Mouse (Mus musculus): ENCODE results near the gene Ctdspl. TPM values are rescaled to one million over a fixed set of nuclear protein-coding genes. Genes with fewer than 3 reads are reported as not detected.

Gene Ctdspl
- total RNA-seq, 2 experiments from 2014 or later, result 31.9 to 38.7 TPM

- intact Hi-C loops (cut with DNase I), result no loop called here
- DNase-seq (ENCODE audit: low spot score in 2 of 2), result no peak
Observed at GRCm38 (mm10) chr9:119073184-119073895, 147.1 kb downstream of the Ctdspl start.

GRCm38 (mm10) chr9:119075685-119076084, 149.4 kb downstream of the Ctdspl start:
- intact Hi-C loops (cut with DNase I), result no loop called here
- no peak for DNase-seq (ENCODE audit: low spot score in 2 of 2)

GRCm38 (mm10) chr9:119080040-119080675, 153.9 kb downstream of the Ctdspl start:
- no peak for DNase-seq (ENCODE audit: low spot score in 2 of 2)
- intact Hi-C loops (cut with DNase I), result no loop called here

GRCm38 (mm10) chr9:119082039-119082438, 155.8 kb downstream of the Ctdspl start:
- DNase-seq (ENCODE audit: low spot score in 2 of 2), result no peak
- intact Hi-C loops (cut with DNase I), result no loop called here

GRCm38 (mm10) chr9:119082656-119083430, 156.6 kb downstream of the Ctdspl start:
- no peak for DNase-seq (ENCODE audit: low spot score in 2 of 2)
- intact Hi-C loops (cut with DNase I), result no loop called here

GRCm38 (mm10) chr9:119083966-119084365, 157.7 kb downstream of the Ctdspl start:
- intact Hi-C loops (cut with DNase I), result no loop called here
- no peak for DNase-seq (ENCODE audit: low spot score in 2 of 2)

- no peak for DNase-seq (ENCODE audit: low spot score in 2 of 2)
Observed at GRCm38 (mm10) chr9:119086451-119086850, 160.2 kb downstream of the Ctdspl start.

GRCm38 (mm10) chr9:119087309-119087708, 161.1 kb downstream of the Ctdspl start:
- intact Hi-C loops (cut with DNase I), result no loop called here
- DNase-seq (ENCODE audit: low spot score in 2 of 2), result no peak

More at GRCm38 (mm10) chr9:119086451-119086850, 160.2 kb downstream of the Ctdspl start:
- intact Hi-C loops (cut with DNase I), result no loop called here

GRCm38 (mm10) chr9:119088148-119088801, 162.0 kb downstream of the Ctdspl start:
- intact Hi-C loops (cut with DNase I), result no loop called here
- peak; percentile 66 to 79 for DNase-seq (ENCODE audit: low spot score in 2 of 2)

- no peak for DNase-seq (ENCODE audit: low spot score in 2 of 2)
- intact Hi-C loops (cut with DNase I), result no loop called here
Observed at GRCm38 (mm10) chr9:119089437-119089836, 163.2 kb downstream of the Ctdspl start.

- intact Hi-C loops (cut with DNase I), result no loop called here
- no peak for DNase-seq (ENCODE audit: low spot score in 2 of 2)
Observed at GRCm38 (mm10) chr9:119090462-119090861, 164.2 kb downstream of the Ctdspl start.

GRCm38 (mm10) chr9:119091581-119092310, 165.5 kb downstream of the Ctdspl start:
- intact Hi-C loops (cut with DNase I), result no loop called here
- DNase-seq (ENCODE audit: low spot score in 2 of 2), result no peak

- DNase-seq (ENCODE audit: low spot score in 2 of 2), result peak in 1 of 2 experiments; percentile 70
- intact Hi-C loops (cut with DNase I), result no loop called here
Observed at GRCm38 (mm10) chr9:119092473-119093418, 166.5 kb downstream of the Ctdspl start.

Small RNA genes within 50 kb of the gene (microRNA-seq; reads per million reads assigned to microRNA genes)
- 5.9 to 8.4 reads per million in 2 experiments for gene Mir26a-1

Other genes starting within 250 kb of the Ctdspl start
- 1 to 10 TPM; 3.3 to 6.0 TPM for gene Vill, start 126.3 kb downstream of the Ctdspl start, total RNA-seq (2021)
- gene Plcd1, start 167.0 kb downstream of the Ctdspl start, total RNA-seq (2021), result 10 to 100 TPM in 1 of 2 experiments, 1 to 10 TPM in 1; 9.7 to 10.8 TPM
- 1 to 10 TPM; 2.5 to 4.4 TPM for gene Dlec1, start 176.0 kb downstream of the Ctdspl start, total RNA-seq (2021)
- 1 to 10 TPM; 1.3 to 1.9 TPM for gene Acaa1b, start 230.6 kb downstream of the Ctdspl start, total RNA-seq (2021)
- gene Gm47289, start 232.7 kb downstream of the Ctdspl start, total RNA-seq (2021), result not detected